Mouse (Mus musculus): ENCODE measurements around the gene Sec16b. TPM values are rescaled to one million over a fixed set of nuclear protein-coding genes. Genes with fewer than 3 reads are reported as not detected.

Gene Sec16b
- polyA plus RNA-seq, 1 experiment = 1.6 TPM

DNA sequence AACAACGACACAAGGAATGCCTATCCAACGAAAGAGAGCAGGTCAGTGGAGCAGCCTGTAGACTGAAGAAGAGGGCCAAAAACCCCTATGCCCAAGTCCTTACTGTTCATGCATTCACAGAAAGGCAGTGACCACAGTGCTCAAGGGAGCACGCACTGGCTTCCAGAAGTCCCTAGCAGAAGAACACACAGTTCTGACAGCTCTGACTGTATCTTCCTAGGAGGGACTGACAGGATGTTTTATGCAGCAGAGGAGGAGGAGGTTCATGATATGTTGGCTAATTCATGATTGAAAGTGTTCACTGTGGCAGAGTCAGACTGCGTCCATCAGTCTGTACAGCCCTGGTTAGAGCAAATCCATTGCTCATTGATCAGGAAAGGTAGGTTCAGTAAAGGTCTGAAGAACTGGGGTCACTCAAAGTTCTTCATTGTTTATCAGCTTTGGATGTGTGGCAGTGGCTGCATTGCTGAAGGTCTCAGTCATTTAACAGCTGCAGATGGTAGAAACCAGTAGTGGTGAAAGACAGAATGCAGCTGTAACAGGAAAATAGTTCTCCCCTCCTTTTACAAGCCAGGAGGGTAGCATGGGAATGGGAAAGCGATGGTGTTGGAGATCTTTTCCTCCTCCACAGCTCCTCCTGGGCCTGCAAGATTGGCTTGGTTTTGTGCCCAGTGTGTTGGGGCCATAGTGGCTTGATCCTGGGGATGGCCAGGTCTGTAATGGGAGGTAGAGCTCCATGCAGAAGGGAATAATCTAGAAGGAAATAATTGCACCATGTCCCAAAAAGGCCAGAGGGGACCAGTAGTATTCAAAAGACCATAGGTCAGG is 62.9 kb downstream of the Sec16b start:
- Histone ChIP-seq H3K4me3 (replicated peaks; ENCODE audit: control insufficient read depth, low read depth, low read length) (no peak overlapping the region), H3K4me1 (ENCODE audit: control insufficient read depth, insufficient read depth, low read length) (no peaks in the 10 kb centered on the region), H3K27ac (ENCODE audit: control insufficient read depth, insufficient read depth, low read depth, low read length, poor library complexity) (no peak overlapping the region)
- 80% methylated on average over 5 of the region's 5 CpGs for WGBS
- TF ChIP-seq CTCF (IDR thresholded peaks at IDR 0.05; ENCODE audit: control insufficient read depth, insufficient read depth, low read length) = no peak
- no peak for TF ChIP-seq POLR2A (IDR thresholded peaks at IDR 0.05; ENCODE audit: borderline replicate concordance, control insufficient read depth, low read depth, low read length)

- no peaks in the 10 kb centered on the region for H3K4me1 ChIP-seq (ENCODE audit: control insufficient read depth, insufficient read depth, low read length)
- H3K4me3 ChIP-seq (replicated peaks; ENCODE audit: control insufficient read depth, low read depth, low read length) = no peak overlapping the region
- WGBS = 70% methylated on average over 3 of the region's 3 CpGs
- no peak overlapping the region for H3K27ac ChIP-seq (ENCODE audit: control insufficient read depth, insufficient read depth, low read depth, low read length, poor library complexity)
- no peak for TF ChIP-seq POLR2A (IDR thresholded peaks at IDR 0.05; ENCODE audit: borderline replicate concordance, control insufficient read depth, low read depth, low read length)
- TF ChIP-seq CTCF (IDR thresholded peaks at IDR 0.05; ENCODE audit: control insufficient read depth, insufficient read depth, low read length) = no peak
These were observed 68.8 kb downstream of the Sec16b start for GRCm38 (mm10) chr1:157575316-157575715.

GRCm38 (mm10) chr1:157578336-157578735 is 71.8 kb downstream of the Sec16b start:
- TF ChIP-seq CTCF (IDR thresholded peaks at IDR 0.05; ENCODE audit: control insufficient read depth, insufficient read depth, low read length) (no peak), POLR2A (IDR thresholded peaks at IDR 0.05; ENCODE audit: borderline replicate concordance, control insufficient read depth, low read depth, low read length) (no peak)
- no peak overlapping the region for H3K4me3 ChIP-seq (replicated peaks; ENCODE audit: control insufficient read depth, low read depth, low read length)
- 87% methylated on average over 8 of the region's 8 CpGs for WGBS
- no peaks in the 10 kb centered on the region for H3K4me1 ChIP-seq (ENCODE audit: control insufficient read depth, insufficient read depth, low read length)
- no peak overlapping the region for H3K27ac ChIP-seq (ENCODE audit: control insufficient read depth, insufficient read depth, low read depth, low read length, poor library complexity)

- WGBS = 59% methylated on average over 5 of the region's 5 CpGs
- no peak overlapping the region for H3K27ac ChIP-seq (ENCODE audit: control insufficient read depth, insufficient read depth, low read depth, low read length, poor library complexity)
- TF ChIP-seq POLR2A (IDR thresholded peaks at IDR 0.05; ENCODE audit: borderline replicate concordance, control insufficient read depth, low read depth, low read length) (no peak), CTCF (IDR thresholded peaks at IDR 0.05; ENCODE audit: control insufficient read depth, insufficient read depth, low read length) (no peak)
- no peak overlapping the region for H3K4me3 ChIP-seq (replicated peaks; ENCODE audit: control insufficient read depth, low read depth, low read length)
- H3K4me1 ChIP-seq (ENCODE audit: control insufficient read depth, insufficient read depth, low read length) = no peaks in the 10 kb centered on the region
These were observed 80.0 kb downstream of the Sec16b start for GRCm38 (mm10) chr1:157586556-157586955.

GRCm38 (mm10) chr1:157592039-157592438 is 85.5 kb downstream of the Sec16b start:
- Histone ChIP-seq H3K27ac (ENCODE audit: control insufficient read depth, insufficient read depth, low read depth, low read length, poor library complexity) (no peak overlapping the region), H3K4me3 (replicated peaks; ENCODE audit: control insufficient read depth, low read depth, low read length) (no peak overlapping the region), H3K4me1 (ENCODE audit: control insufficient read depth, insufficient read depth, low read length) (no peaks in the 10 kb centered on the region)
- TF ChIP-seq CTCF (IDR thresholded peaks at IDR 0.05; ENCODE audit: control insufficient read depth, insufficient read depth, low read length) (no peak), POLR2A (IDR thresholded peaks at IDR 0.05; ENCODE audit: borderline replicate concordance, control insufficient read depth, low read depth, low read length) (no peak)
- WGBS = 80% methylated on average over 2 of the region's 2 CpGs

DNA sequence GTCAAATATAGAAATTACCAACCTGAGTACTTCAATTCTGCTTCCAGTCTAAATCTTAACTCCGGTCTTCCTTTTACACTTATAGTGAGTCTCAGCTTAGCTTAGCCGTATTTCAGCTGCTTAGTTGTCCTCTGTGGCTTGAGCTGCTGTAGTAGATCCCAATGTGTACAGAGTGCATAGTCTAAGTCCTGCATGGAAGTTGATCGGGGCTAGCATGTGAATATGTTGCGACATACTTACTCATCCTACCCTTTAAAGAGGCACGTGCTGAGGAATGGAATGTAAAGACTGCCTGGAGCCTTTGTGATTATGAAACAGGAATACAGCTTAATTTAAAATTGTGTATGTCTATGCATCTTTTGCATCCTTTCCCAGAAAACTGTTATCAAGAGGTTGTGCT is 88.0 kb downstream of the Sec16b start:
- Histone ChIP-seq H3K4me3 (replicated peaks; ENCODE audit: control insufficient read depth, low read depth, low read length) (no peak overlapping the region), H3K4me1 (ENCODE audit: control insufficient read depth, insufficient read depth, low read length) (no peaks in the 10 kb centered on the region), H3K27ac (ENCODE audit: control insufficient read depth, insufficient read depth, low read depth, low read length, poor library complexity) (no peak overlapping the region)
- 82% methylated on average over 5 of the region's 5 CpGs for WGBS
- TF ChIP-seq CTCF (IDR thresholded peaks at IDR 0.05; ENCODE audit: control insufficient read depth, insufficient read depth, low read length) (no peak), POLR2A (IDR thresholded peaks at IDR 0.05; ENCODE audit: borderline replicate concordance, control insufficient read depth, low read depth, low read length) (no peak)

- TF ChIP-seq POLR2A (IDR thresholded peaks at IDR 0.05; ENCODE audit: borderline replicate concordance, control insufficient read depth, low read depth, low read length) (no peak), CTCF (IDR thresholded peaks at IDR 0.05; ENCODE audit: control insufficient read depth, insufficient read depth, low read length) (no peak)
- H3K27ac ChIP-seq (ENCODE audit: control insufficient read depth, insufficient read depth, low read depth, low read length, poor library complexity) = no peak overlapping the region
- 83% methylated on average over 9 of the region's 9 CpGs for WGBS
- H3K4me1 ChIP-seq (ENCODE audit: control insufficient read depth, insufficient read depth, low read length) = no peaks in the 10 kb centered on the region
- no peak overlapping the region for H3K4me3 ChIP-seq (replicated peaks; ENCODE audit: control insufficient read depth, low read depth, low read length)
These were observed 88.6 kb downstream of the Sec16b start for GRCm38 (mm10) chr1:157595165-157595564.

GRCm38 (mm10) chr1:157604513-157604912 is 98.0 kb downstream of the Sec16b start:
- Histone ChIP-seq H3K4me1 (ENCODE audit: control insufficient read depth, insufficient read depth, low read length) (no peaks in the 10 kb centered on the region), H3K27ac (ENCODE audit: control insufficient read depth, insufficient read depth, low read depth, low read length, poor library complexity) (no peak overlapping the region), H3K4me3 (replicated peaks; ENCODE audit: control insufficient read depth, low read depth, low read length) (no peak overlapping the region)
- no peak for TF ChIP-seq CTCF (IDR thresholded peaks at IDR 0.05; ENCODE audit: control insufficient read depth, insufficient read depth, low read length)
- TF ChIP-seq POLR2A (IDR thresholded peaks at IDR 0.05; ENCODE audit: borderline replicate concordance, control insufficient read depth, low read depth, low read length) = no peak
- WGBS = 67% methylated on average over 5 of the region's 5 CpGs

Other genes starting within 250 kb of the Sec16b start
- 0.29 and 0.57 TPM in 2 replicates for gene Rasal2, start 94.1 kb upstream of the Sec16b start, polyA plus RNA-seq (2011; ENCODE audit: insufficient read depth, insufficient read length, low replicate concordance, missing spikeins)
- 6.3 and 9.1 TPM in 2 replicates for gene Cryzl2, start 48.2 kb upstream of the Sec16b start, polyA plus RNA-seq (2011; ENCODE audit: insufficient read depth, insufficient read length, low replicate concordance, missing spikeins)